In genomic region chr16:65543676-65544293, GRCm38 (mm10) we compare ENCODE assay signal across 35 mouse cellular contexts. TPM values are rescaled to one million over a fixed set of nuclear protein-coding genes. Genes with fewer than 3 reads are reported as not detected.
"Had no signal": no experiment of that assay in that cellular context is flagged by ENCODE, and none has a peak within 500 bp of the region (broad histone marks: within the 10 kb centered on the region; RNA-seq: fewer than 3 reads in every experiment).

No protein-coding gene starts in this region.

- H3K4me3 ChIP-seq: forebrain, embryonic 15.5 days; heart, adult 2 months; heart, embryonic 13.5 days; heart, embryonic 15.5 days; hindbrain, embryonic 13.5 days; hindbrain, embryonic 15.5 days; layer of hippocampus, adult 2 months; limb, embryonic 10.5 days; limb, embryonic 12.5 days had no signal

- H3K27me3 ChIP-seq: forebrain, embryonic 15.5 days; heart, embryonic 13.5 days; heart, embryonic 15.5 days; hindbrain, embryonic 13.5 days; hindbrain, embryonic 15.5 days; limb, embryonic 12.5 days had no signal

- H3K4me1 ChIP-seq: forebrain, embryonic 15.5 days; heart, embryonic 13.5 days; heart, embryonic 15.5 days; hindbrain, embryonic 13.5 days; hindbrain, embryonic 15.5 days; limb, embryonic 10.5 days; limb, embryonic 12.5 days had no signal

- H3K9ac ChIP-seq: forebrain, embryonic 15.5 days; forebrain, postnatal 0 days; heart, embryonic 13.5 days; heart, embryonic 15.5 days; hindbrain, embryonic 13.5 days; hindbrain, embryonic 15.5 days; limb, embryonic 12.5 days had no signal

- H3K9me3 ChIP-seq: forebrain, embryonic 15.5 days; heart, embryonic 13.5 days; heart, embryonic 15.5 days; hindbrain, embryonic 13.5 days; hindbrain, embryonic 15.5 days; limb, embryonic 10.5 days; limb, embryonic 12.5 days had no signal

- H3K4me2 ChIP-seq: forebrain, embryonic 15.5 days; heart, embryonic 11.5 days; heart, embryonic 13.5 days; heart, embryonic 15.5 days; hindbrain, embryonic 13.5 days; hindbrain, embryonic 15.5 days; limb, embryonic 12.5 days had no signal

- DNase-seq: forebrain, postnatal 0 days; gastrocnemius, postnatal 14 days; gastrocnemius, postnatal 36 days; heart, adult 11 months; heart, adult 2 months; heart, postnatal 14 days; heart, postnatal 36 days; kidney, adult 18-20 months; kidney, adult 8-10 months; kidney, postnatal 10 days; kidney, postnatal 25 days; kidney, postnatal 4 days had no signal

- ATAC-seq: forebrain, embryonic 15.5 days; forebrain, postnatal 0 days; hindbrain, postnatal 0 days had no signal

- H3K27ac ChIP-seq: forebrain, embryonic 15.5 days; heart, adult 2 months; heart, embryonic 13.5 days; heart, embryonic 15.5 days; hindbrain, embryonic 13.5 days; hindbrain, embryonic 15.5 days; hindbrain, postnatal 0 days; layer of hippocampus, adult 2 months; limb, embryonic 10.5 days; limb, embryonic 12.5 days had no signal

RNA-seq across cellular contexts. Expression of gene Pou1f1, which starts 23.5 kb away (rescaled TPM):
- total RNA-seq: forebrain, postnatal 0 days; gastrocnemius, adult 18-20 months; gastrocnemius, adult 8-10 months; gastrocnemius, postnatal 14 days; gastrocnemius, postnatal 36 days; heart, adult 2 months; heart, postnatal 14 days; heart, postnatal 36 days; hematopoietic stem cell, adult 5-6 weeks; hindbrain, postnatal 0 days; layer of hippocampus, adult 2 months; layer of hippocampus, postnatal 10 days; layer of hippocampus, postnatal 25 days; left cerebral cortex, adult 18-20 months; left cerebral cortex, adult 8-10 months; left cerebral cortex, postnatal 10 days; left cerebral cortex, postnatal 25 days had no signal
- polyA plus RNA-seq: forebrain, embryonic 15.5 days; forebrain, postnatal 0 days; gonadal fat pad, adult 2 months; heart, adult 2 months; heart, embryonic 11.5 days; heart, embryonic 13.5 days; heart, embryonic 15.5 days; heart, postnatal 0 days; hindbrain, postnatal 0 days; kidney, embryonic 14.5 days; kidney, embryonic 16.5 days; limb, embryonic 10.5 days; limb, embryonic 12.5 days had no signal
